Mouse (Mus musculus) limb, embryonic 13.5 days (tissue): ENCODE measurements at regions not wholly inside any gene's neighbourhood (a gene's known extent, or its start where the extent isn't known, plus 50 kb on each side); places are given as distances from the start of the nearest gene placed in this dataset.
A peak's percentile ranks its signal among the peaks of the same experiment; 100 is the strongest.

ENCODE experiments used
- ATAC-seq: fragments of 200-750 bp; cut with Nextera tagmentation; 2 replicates; pipeline ENCODE4 v1.8.0; 2017; ENCODE audit warnings: low read depth, moderate number of reproducible peaks, moderate TSS enrichment; ENCODE audit not compliant: low FRiP score
- H3K27ac ChIP-seq: fragments of 300-500 bp; sonication (generic); 2 replicates; pipeline ENCODE4 v1.5.1; 2015; ENCODE audit warnings: inconsistent platforms, mild to moderate bottlenecking, moderate library complexity
- H3K27me3 ChIP-seq: fragments of 300-500 bp; sonication (generic); 2 replicates; pipeline ENCODE4 v1.6.1; 2015; ENCODE audit warnings: mild to moderate bottlenecking, inconsistent platforms
- H3K36me3 ChIP-seq: fragments of 300-500 bp; sonication (generic); 2 replicates; pipeline ENCODE4 v1.6.1; 2015; ENCODE audit warnings: inconsistent platforms, mild to moderate bottlenecking, moderate library complexity
- H3K4me1 ChIP-seq: fragments of 300-500 bp; sonication (generic); 2 replicates; pipeline ENCODE4 v1.6.1; 2015; ENCODE audit warnings: inconsistent platforms
- H3K4me2 ChIP-seq: fragments of 300-500 bp; sonication (generic); replicated peaks from 2 replicates; pipeline ENCODE4 v1.6.1; 2015; ENCODE audit warnings: inconsistent platforms, mild to moderate bottlenecking, moderate library complexity
- H3K4me3 ChIP-seq: fragments of 300-500 bp; sonication (generic); 2 replicates; pipeline ENCODE4 v1.5.1; 2015; ENCODE audit warnings: moderate library complexity, mild to moderate bottlenecking, inconsistent platforms
- H3K9ac ChIP-seq: fragments of 300-500 bp; sonication (generic); 2 replicates; pipeline ENCODE4 v1.6.1; 2015; ENCODE audit warnings: mild to moderate bottlenecking, inconsistent platforms
- H3K9me3 ChIP-seq: fragments of 300-500 bp; sonication (generic); 2 replicates; pipeline ENCODE4 v1.6.1; 2016; ENCODE audit warnings: inconsistent platforms
- WGBS: fragments of 180-500 bp; shearing (Covaris S2); methylation state at CpG from one replicate; pipeline ENCODE4 v1.1.7; 2015; 5-methylcytosine and 5-hydroxymethylcytosine counted together

GRCm38 (mm10) chr11:114446617-114447460 is 221.5 kb upstream of the Rpl38 start:
- Histone ChIP-seq H3K36me3 (no peaks in the 10 kb centered on the region), H3K9me3 (no peaks in the 10 kb centered on the region), H3K4me3 (peak overlapping the region; percentile 37), H3K4me1 (peaks cover 40% of the 10 kb centered on the region), H3K27me3 (peaks cover 21% of the 10 kb centered on the region), H3K9ac (peak overlapping the region; percentile 51), H3K4me2 (peak overlapping the region; percentile 67), H3K27ac (no peak overlapping the region)
- peak; percentile 70 for ATAC-seq
- 2% methylated on average over 23 of the region's 23 CpGs for WGBS

DNA sequence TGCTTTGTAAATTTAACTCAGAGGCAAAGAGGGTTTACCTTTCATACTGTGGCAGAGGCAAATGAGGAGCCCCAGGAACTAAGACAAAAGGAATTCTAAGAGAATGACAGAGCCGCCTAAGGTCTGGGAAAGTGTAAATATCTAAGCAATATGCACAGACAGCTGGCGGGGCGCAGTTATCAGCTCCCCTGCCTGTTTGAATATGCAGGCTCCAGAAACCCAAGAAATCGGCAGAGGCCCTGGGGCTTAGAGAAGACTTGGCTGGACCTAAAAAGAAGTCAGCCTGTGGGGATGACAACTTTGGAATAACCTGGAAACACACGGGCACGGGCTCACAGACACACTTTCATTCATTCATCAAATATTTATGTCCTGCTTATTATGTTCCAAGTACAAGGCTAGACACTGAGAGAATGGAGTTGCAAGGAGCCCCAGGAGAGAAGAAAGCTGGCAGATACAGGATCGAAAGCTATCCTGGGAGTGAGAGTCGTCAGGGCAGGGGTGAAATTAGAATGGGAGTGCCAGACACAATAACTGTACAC is 222.2 kb upstream of the Rpl38 start:
- no peaks in the 10 kb centered on the region for H3K9me3 ChIP-seq
- H3K27ac ChIP-seq = peak overlapping the region; percentile 61
- peaks cover 44% of the 10 kb centered on the region for H3K4me1 ChIP-seq
- peak overlapping the region; percentile 67 for H3K4me2 ChIP-seq
- peaks cover 21% of the 10 kb centered on the region for H3K27me3 ChIP-seq
- H3K9ac ChIP-seq = no peak overlapping the region
- H3K36me3 ChIP-seq = no peaks in the 10 kb centered on the region
- 9% methylated on average over 8 of the region's 8 CpGs for WGBS
- peak overlapping the region; percentile 37 for H3K4me3 ChIP-seq
- ATAC-seq = no peak

- Histone ChIP-seq H3K4me2 (no peak overlapping the region), H3K36me3 (no peaks in the 10 kb centered on the region), H3K27ac (no peak overlapping the region), H3K4me1 (peaks cover 42% of the 10 kb centered on the region), H3K27me3 (peaks cover 21% of the 10 kb centered on the region), H3K4me3 (no peak overlapping the region), H3K9me3 (no peaks in the 10 kb centered on the region), H3K9ac (no peak overlapping the region)
- ATAC-seq = no peak
- WGBS = 25% methylated on average over 8 of the region's 8 CpGs
Measured at GRCm38 (mm10) chr11:114444211-114444610, 224.1 kb upstream of the Rpl38 start.

DNA sequence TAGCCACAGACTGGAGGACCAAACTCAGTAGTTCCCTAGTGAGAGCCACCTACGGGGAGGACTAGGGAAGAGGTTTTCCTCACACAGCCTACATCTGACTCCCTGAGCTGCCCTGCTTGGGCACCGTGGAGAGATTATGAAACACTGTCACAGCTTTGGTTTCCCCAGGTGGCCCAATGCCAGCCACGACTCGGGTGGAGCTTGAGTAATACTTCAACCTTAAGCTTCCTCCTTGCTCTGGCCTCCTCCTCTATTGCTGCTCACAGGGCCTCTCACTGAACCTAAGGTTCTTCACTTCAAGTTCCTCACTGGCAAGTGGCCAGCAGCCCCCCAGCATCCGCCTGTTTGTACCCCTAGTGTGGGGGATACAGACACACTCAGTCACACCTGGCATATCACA is 224.9 kb upstream of the Rpl38 start:
- no peak overlapping the region for H3K9ac ChIP-seq
- no peak overlapping the region for H3K4me2 ChIP-seq
- ATAC-seq = no peak
- no peaks in the 10 kb centered on the region for H3K9me3 ChIP-seq
- no peak overlapping the region for H3K27ac ChIP-seq
- peaks cover 21% of the 10 kb centered on the region for H3K27me3 ChIP-seq
- H3K36me3 ChIP-seq = no peaks in the 10 kb centered on the region
- H3K4me3 ChIP-seq = no peak overlapping the region
- peaks cover 35% of the 10 kb centered on the region for H3K4me1 ChIP-seq
- 63% methylated on average over 5 of the region's 5 CpGs for WGBS

- no peak for ATAC-seq
- H3K9ac ChIP-seq = no peak overlapping the region
- H3K36me3 ChIP-seq = no peaks in the 10 kb centered on the region
- no peaks in the 10 kb centered on the region for H3K9me3 ChIP-seq
- 85% methylated on average over 4 of the region's 4 CpGs for WGBS
- no peak overlapping the region for H3K27ac ChIP-seq
- H3K27me3 ChIP-seq = peaks cover 18% of the 10 kb centered on the region
- H3K4me3 ChIP-seq = no peak overlapping the region
- H3K4me1 ChIP-seq = peaks cover 12% of the 10 kb centered on the region
- H3K4me2 ChIP-seq = no peak overlapping the region
Measured at GRCm38 (mm10) chr11:114439314-114439713, 229.0 kb upstream of the Rpl38 start.

- Histone ChIP-seq H3K9ac (no peak overlapping the region), H3K27ac (no peak overlapping the region), H3K27me3 (peaks cover 9% of the 10 kb centered on the region; the same call in 1 of the 2 replicates), H3K4me3 (no peak overlapping the region), H3K4me2 (no peak overlapping the region), H3K9me3 (no peaks in the 10 kb centered on the region), H3K4me1 (peaks cover 8% of the 10 kb centered on the region; the same call in 1 of the 2 replicates), H3K36me3 (no peaks in the 10 kb centered on the region)
- WGBS = 57% methylated on average over 1 of the region's 1 CpGs
- ATAC-seq = no peak
Measured at GRCm38 (mm10) chr11:114435788-114436187, 232.5 kb upstream of the Rpl38 start.

GRCm38 (mm10) chr11:114433561-114433960 is 234.8 kb upstream of the Rpl38 start:
- peaks cover 9% of the 10 kb centered on the region; the same call in 1 of the 2 replicates for H3K27me3 ChIP-seq
- H3K4me1 ChIP-seq = peaks cover 8% of the 10 kb centered on the region; the same call in 1 of the 2 replicates
- H3K27ac ChIP-seq = no peak overlapping the region
- no peak for ATAC-seq
- no peak overlapping the region for H3K4me3 ChIP-seq
- no peaks in the 10 kb centered on the region for H3K36me3 ChIP-seq
- no peak overlapping the region for H3K4me2 ChIP-seq
- H3K9ac ChIP-seq = no peak overlapping the region
- WGBS = 13% methylated on average over 5 of the region's 5 CpGs
- H3K9me3 ChIP-seq = no peaks in the 10 kb centered on the region

DNA sequence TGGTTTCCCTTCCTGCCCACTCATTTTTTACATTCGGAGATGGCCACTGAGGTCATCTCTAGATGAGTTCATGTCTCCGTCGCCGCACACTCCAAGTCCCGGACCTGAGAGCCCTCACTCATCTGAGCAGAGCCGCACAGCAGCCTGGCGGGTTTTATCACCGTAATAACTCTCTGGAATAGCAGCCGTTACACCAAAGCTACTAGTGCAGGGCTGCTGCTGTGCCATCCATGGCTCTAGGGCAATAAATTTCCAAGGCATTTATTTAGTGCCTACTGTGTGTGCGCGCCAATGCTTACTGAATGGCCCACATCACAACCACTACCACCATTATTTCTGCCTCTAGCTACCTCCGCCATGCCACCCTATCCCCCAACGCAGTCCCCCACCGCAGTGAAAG is 242.9 kb upstream of the Rpl38 start:
- Histone ChIP-seq H3K9ac (no peak overlapping the region), H3K4me1 (no peaks in the 10 kb centered on the region), H3K9me3 (no peaks in the 10 kb centered on the region; the same call in 1 of the 2 replicates), H3K36me3 (no peaks in the 10 kb centered on the region), H3K27ac (no peak overlapping the region), H3K4me3 (no peak overlapping the region), H3K27me3 (0 out of 2 replicates have a peak, but pooled peaks cover 3% of the 10 kb centered on the region), H3K4me2 (no peak overlapping the region)
- WGBS = 64% methylated on average over 14 of the region's 14 CpGs
- no peak for ATAC-seq

DNA sequence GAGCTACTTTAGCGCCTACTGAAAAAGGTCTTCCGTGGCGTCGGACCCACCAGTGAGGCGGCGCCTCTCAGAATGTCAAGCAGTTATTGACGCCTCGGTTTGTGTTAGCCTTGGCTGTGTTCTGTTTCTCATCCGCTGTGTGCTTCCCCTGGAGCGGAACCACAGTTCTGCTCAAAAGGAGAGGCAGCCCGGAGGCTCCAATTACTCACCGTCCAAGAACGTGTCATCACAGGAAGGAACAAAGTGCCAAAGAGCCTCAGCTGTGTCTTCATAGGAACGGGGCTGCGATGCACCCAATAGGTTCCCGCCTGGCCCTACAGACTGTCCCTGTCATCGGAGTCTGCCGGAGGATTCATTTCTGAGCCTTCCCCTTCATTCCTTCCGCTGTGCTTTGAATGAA is 245.0 kb upstream of the Rpl38 start:
- H3K4me3 ChIP-seq = no peak overlapping the region
- H3K4me1 ChIP-seq = no peaks in the 10 kb centered on the region
- 85% methylated on average over 19 of the region's 19 CpGs for WGBS
- H3K9ac ChIP-seq = no peak overlapping the region
- H3K4me2 ChIP-seq = no peak overlapping the region
- no peak overlapping the region for H3K27ac ChIP-seq
- peaks cover 12% of the 10 kb centered on the region; the same call in 1 of the 2 replicates for H3K9me3 ChIP-seq
- 0 out of 2 replicates have a peak, but pooled peaks cover 3% of the 10 kb centered on the region for H3K27me3 ChIP-seq
- ATAC-seq = no peak
- no peaks in the 10 kb centered on the region for H3K36me3 ChIP-seq

- Histone ChIP-seq H3K4me1 (no peaks in the 10 kb centered on the region), H3K4me3 (no peak overlapping the region), H3K4me2 (no peak overlapping the region), H3K9me3 (peaks cover 12% of the 10 kb centered on the region; the same call in 1 of the 2 replicates), H3K27ac (no peak overlapping the region), H3K9ac (no peak overlapping the region), H3K36me3 (no peaks in the 10 kb centered on the region), H3K27me3 (no peaks in the 10 kb centered on the region)
- WGBS = 84% methylated on average over 7 of the region's 7 CpGs
- no peak for ATAC-seq
Measured at GRCm38 (mm10) chr11:114419002-114419401, 249.3 kb upstream of the Rpl38 start.

- no peak overlapping the region for H3K27ac ChIP-seq
- no peaks in the 10 kb centered on the region for H3K27me3 ChIP-seq
- H3K36me3 ChIP-seq = no peaks in the 10 kb centered on the region
- H3K9ac ChIP-seq = no peak overlapping the region
- H3K4me1 ChIP-seq = no peaks in the 10 kb centered on the region
- WGBS = 73% methylated on average over 6 of the region's 6 CpGs
- H3K4me2 ChIP-seq = no peak overlapping the region
- peaks cover 12% of the 10 kb centered on the region; the same call in 1 of the 2 replicates for H3K9me3 ChIP-seq
- ATAC-seq = no peak
- H3K4me3 ChIP-seq = no peak overlapping the region
Measured at GRCm38 (mm10) chr11:114416168-114416567, 252.2 kb upstream of the Rpl38 start.

- no peaks in the 10 kb centered on the region for H3K27me3 ChIP-seq
- H3K27ac ChIP-seq = no peak overlapping the region
- no peaks in the 10 kb centered on the region for H3K9me3 ChIP-seq
- no peaks in the 10 kb centered on the region for H3K36me3 ChIP-seq
- WGBS = 29% methylated on average over 4 of the region's 4 CpGs
- ATAC-seq = no peak
- peaks cover 24% of the 10 kb centered on the region for H3K4me1 ChIP-seq
- no peak overlapping the region for H3K4me2 ChIP-seq
- H3K9ac ChIP-seq = no peak overlapping the region
- no peak overlapping the region for H3K4me3 ChIP-seq
Measured at GRCm38 (mm10) chr11:114404401-114404800, 263.9 kb upstream of the Rpl38 start.
